9 mouse cellular contexts compared by ENCODE assay signal in genomic region chr11:80299513-80300235, GRCm38 (mm10). TPM values are rescaled to one million over a fixed set of nuclear protein-coding genes. Genes with fewer than 3 reads are reported as not detected.
DNase-seq lines count a peak whose midpoint lies in the region; ATAC-seq and TF ChIP-seq lines count a peak whose summit lies in the region.
"Had no signal": no experiment of that assay in that cellular context is flagged by ENCODE, and none has a peak within 500 bp of the region (broad histone marks: within the 10 kb centered on the region; RNA-seq: fewer than 3 reads in every experiment).

No protein-coding gene starts in this region.

- H3K27ac ChIP-seq in heart, postnatal 0 days (ENCODE audit: low read depth): no peak overlapping the region
- no peak overlapping the region for H3K27ac ChIP-seq in hindbrain, embryonic 13.5 days
- H3K27ac ChIP-seq in midbrain, embryonic 13.5 days: no peak overlapping the region
- H3K27ac ChIP-seq: heart, embryonic 15.5 days had no signal

- no peak for TF ChIP-seq CTCF in heart, postnatal 0 days (IDR thresholded peaks at IDR 0.05; ENCODE audit: low read depth)
- no peak for TF ChIP-seq CTCF in brain, embryonic 14.5 days (IDR thresholded peaks at IDR 0.05; ENCODE audit: borderline replicate concordance, extremely low read depth, insufficient read depth, insufficient read length)

- intact Hi-C loops in heart, postnatal 14 days (cut with DNase I): no loop called here

- H3K36me3 ChIP-seq in heart, postnatal 0 days (replicated peaks; ENCODE audit: control insufficient read depth, insufficient read depth, low read length): no peaks in the 10 kb centered on the region
- H3K36me3 ChIP-seq in hindbrain, embryonic 13.5 days: no peaks in the 10 kb centered on the region
- H3K36me3 ChIP-seq in midbrain, embryonic 13.5 days: no peaks in the 10 kb centered on the region
- H3K36me3 ChIP-seq: heart, embryonic 15.5 days had no signal

- TF ChIP-seq POLR2A in brain, embryonic 14.5 days (IDR thresholded peaks at IDR 0.05; ENCODE audit: borderline replicate concordance, extremely low read depth, insufficient read depth, insufficient read length, poor library complexity, severe bottlenecking): no peak

- DNase-seq in heart, postnatal 0 days (ENCODE audit: low spot score): no peak
- no peak for DNase-seq in heart, postnatal 14 days
- DNase-seq in brain, embryonic 14.5 days (ENCODE audit: low read depth): peak; percentile 83
- no peak for DNase-seq in layer of hippocampus, adult 9-11 months
- no peak for DNase-seq in urinary bladder, adult 18-20 months (ENCODE audit: low spot score in 2 of 2)
- no peak for DNase-seq in spleen, postnatal 4 days (ENCODE audit: low spot score in 2 of 2)

- peaks cover 67% of the 10 kb centered on the region for H3K27me3 ChIP-seq in heart, postnatal 0 days (ENCODE audit: control insufficient read depth, insufficient read depth, low read length)
- H3K27me3 ChIP-seq in hindbrain, embryonic 13.5 days: peaks cover 17% of the 10 kb centered on the region
- H3K27me3 ChIP-seq in midbrain, embryonic 13.5 days: peaks cover 9% of the 10 kb centered on the region; the same call in 1 of the 2 replicates

- ATAC-seq in heart, postnatal 0 days (ENCODE audit: insufficient read depth, low read depth): no peak
- ATAC-seq in hindbrain, embryonic 13.5 days (ENCODE audit: low FRiP score): no peak
- no peak for ATAC-seq in midbrain, embryonic 13.5 days

- peak overlapping the region; percentile 75 for H3K4me2 ChIP-seq in heart, postnatal 0 days (ENCODE audit: low read depth, low read length)
- peak overlapping the region; percentile 99 for H3K4me2 ChIP-seq in hindbrain, embryonic 13.5 days
- peak overlapping the region; percentile 99 for H3K4me2 ChIP-seq in midbrain, embryonic 13.5 days (replicated peaks)

- no peak overlapping the region for H3K9ac ChIP-seq in heart, postnatal 0 days (replicated peaks; ENCODE audit: low read depth, low read length)
- no peak overlapping the region for H3K9ac ChIP-seq in hindbrain, embryonic 13.5 days
- no peak overlapping the region for H3K9ac ChIP-seq in midbrain, embryonic 13.5 days (replicated peaks)

- WGBS in heart, postnatal 0 days: 9% methylated on average over 12 of the region's 12 CpGs
- WGBS in hindbrain, embryonic 13.5 days: 5% methylated on average over 12 of the region's 12 CpGs
- 8% methylated on average over 11 of the region's 12 CpGs for WGBS in midbrain, embryonic 13.5 days

- TF ChIP-seq EP300 in heart, postnatal 0 days (IDR thresholded peaks at IDR 0.05; ENCODE audit: low read depth): no peak

- H3K4me3 ChIP-seq in heart, postnatal 0 days (ENCODE audit: low read depth, low read length): no peak overlapping the region
- H3K4me3 ChIP-seq in hindbrain, embryonic 13.5 days: peak overlapping the region; percentile 74
- H3K4me3 ChIP-seq in midbrain, embryonic 13.5 days (replicated peaks): peak overlapping the region; percentile 78

- no peaks in the 10 kb centered on the region for H3K9me3 ChIP-seq in heart, postnatal 0 days (replicated peaks; ENCODE audit: control insufficient read depth, low read length)
- H3K9me3 ChIP-seq in hindbrain, embryonic 13.5 days: no peaks in the 10 kb centered on the region
- H3K9me3 ChIP-seq in midbrain, embryonic 13.5 days: no peaks in the 10 kb centered on the region
- H3K9me3 ChIP-seq: heart, embryonic 15.5 days had no signal

- H3K4me1 ChIP-seq in heart, postnatal 0 days (ENCODE audit: control insufficient read depth, insufficient read depth): peaks cover 6% of the 10 kb centered on the region; the same call in 1 of the 2 replicates
- peaks cover 52% of the 10 kb centered on the region for H3K4me1 ChIP-seq in hindbrain, embryonic 13.5 days (replicated peaks)
- H3K4me1 ChIP-seq in midbrain, embryonic 13.5 days (replicated peaks): peaks cover 56% of the 10 kb centered on the region

RNA-seq across cellular contexts. Expression of gene Rhbdl3, which starts 1.0 kb away (rescaled TPM):
- total RNA-seq in heart, postnatal 0 days (2014; rRNA removed; ENCODE audit: low replicate concordance): 0.66 and 2.1 TPM in 2 replicates
- 0.38 and 0.75 TPM in 2 replicates for polyA plus RNA-seq in heart, postnatal 0 days (2015; fragmentation: Nextera tagmentation; extraction: Ambion mirVana)
- total RNA-seq in heart, postnatal 14 days (2021): 1 to 10 TPM; 3.8 to 5.3 TPM
- 19.6 and 23.4 TPM in 2 replicates for polyA plus RNA-seq in brain, embryonic 14.5 days (2012; rRNA removed)
- 14.0 and 16.0 TPM in 2 replicates for polyA plus RNA-seq in hindbrain, embryonic 13.5 days (2015; fragmentation: Nextera tagmentation; extraction: Ambion mirVana)
- polyA plus RNA-seq in midbrain, embryonic 13.5 days (2015; fragmentation: Nextera tagmentation; extraction: Ambion mirVana): 15.3 and 28.0 TPM in 2 replicates
